Mouse (Mus musculus): ENCODE measurements around the gene Mfsd8.
A peak's percentile ranks its signal among the peaks of the same experiment; 100 is the strongest.
"Not testable (repeated sequence)": the region's sequence is repeated elsewhere in the genome, so short reads cannot be mapped to it uniquely, and the experiment has no call there.

Mfsd8 gene

DNA sequence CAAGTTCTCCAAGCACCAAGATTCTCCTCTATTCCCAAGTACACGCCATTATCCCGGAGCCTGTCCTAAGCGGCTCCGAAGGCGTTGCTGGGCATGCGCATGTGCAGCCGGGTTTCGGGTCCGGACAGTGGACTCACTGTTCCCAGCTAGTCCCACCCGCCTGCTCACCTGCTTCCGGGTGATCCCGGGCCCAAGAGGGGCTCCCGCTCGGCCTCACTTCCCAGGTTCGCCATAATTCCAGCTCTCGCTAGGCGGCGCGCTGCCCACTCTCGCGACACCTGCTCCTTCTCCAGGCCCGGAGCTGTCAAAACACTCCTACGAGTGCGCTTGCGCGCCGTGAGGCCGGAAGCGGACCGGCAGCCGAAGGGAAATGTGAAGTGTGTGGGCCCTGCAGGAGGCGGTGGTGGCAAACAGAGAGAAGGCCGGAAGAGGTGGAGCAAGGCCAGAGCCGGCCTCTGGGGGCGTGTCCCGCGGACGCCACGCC, at the start of gene Mfsd8:
Gene Mfsd8 (minus strand): TSS at position 414 of the 484 bp plus-strand sequence.
- ATAC-seq (ENCODE audit: insufficient number of reproducible peaks, low FRiP score, low TSS enrichment): peak; percentile 97

DNA sequence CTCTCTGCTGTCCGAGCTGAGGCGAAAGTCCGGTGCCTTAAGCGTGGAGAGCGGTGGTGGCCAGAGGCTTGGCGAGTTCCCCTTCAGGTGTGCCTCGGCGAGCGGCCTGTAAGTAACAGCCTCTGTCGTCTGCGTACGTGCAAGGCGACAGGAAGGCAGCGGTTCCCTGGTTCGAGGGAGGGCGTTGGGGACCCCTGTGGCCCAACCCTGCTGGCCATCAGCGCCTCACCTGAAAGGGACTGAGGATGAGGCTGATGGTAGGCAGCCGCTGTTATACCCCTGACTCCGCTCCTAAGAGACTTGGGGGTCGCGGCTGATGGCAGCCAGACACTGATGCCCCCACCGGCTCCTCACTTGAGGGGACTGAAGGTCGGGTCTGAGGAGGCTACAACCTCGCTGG, 47.6 kb upstream of the Mfsd8 start:
- ATAC-seq (ENCODE audit: insufficient number of reproducible peaks, low FRiP score, low TSS enrichment): peak; percentile 86; the same call in 1 of the 2 replicates

GRCm38 (mm10) chr3:40893816-40894258, 47.2 kb upstream of the Mfsd8 start:
- ATAC-seq (ENCODE audit: insufficient number of reproducible peaks, low FRiP score, low TSS enrichment): peak; percentile 97

GRCm38 (mm10) chr3:40853123-40853738, 6.5 kb upstream of the Mfsd8 start:
- ATAC-seq (ENCODE audit: insufficient number of reproducible peaks, low FRiP score, low TSS enrichment): not testable (repeated sequence)

- ATAC-seq (ENCODE audit: insufficient number of reproducible peaks, low FRiP score, low TSS enrichment): not testable (repeated sequence)
Observed at GRCm38 (mm10) chr3:40847936-40848335, 1.2 kb upstream of the Mfsd8 start.

GRCm38 (mm10) chr3:40847018-40847417, 332 bp upstream of the Mfsd8 start:
- peak; percentile 77 for ATAC-seq (ENCODE audit: insufficient number of reproducible peaks, low FRiP score, low TSS enrichment)

- ATAC-seq (ENCODE audit: insufficient number of reproducible peaks, low FRiP score, low TSS enrichment): not testable (repeated sequence)
Observed at GRCm38 (mm10) chr3:40846957-40847017, 101 bp upstream of the Mfsd8 start, which contains the start of gene Abhd18. Gene Abhd18, plus strand, starts transcription at chr3:40846970.

DNA sequence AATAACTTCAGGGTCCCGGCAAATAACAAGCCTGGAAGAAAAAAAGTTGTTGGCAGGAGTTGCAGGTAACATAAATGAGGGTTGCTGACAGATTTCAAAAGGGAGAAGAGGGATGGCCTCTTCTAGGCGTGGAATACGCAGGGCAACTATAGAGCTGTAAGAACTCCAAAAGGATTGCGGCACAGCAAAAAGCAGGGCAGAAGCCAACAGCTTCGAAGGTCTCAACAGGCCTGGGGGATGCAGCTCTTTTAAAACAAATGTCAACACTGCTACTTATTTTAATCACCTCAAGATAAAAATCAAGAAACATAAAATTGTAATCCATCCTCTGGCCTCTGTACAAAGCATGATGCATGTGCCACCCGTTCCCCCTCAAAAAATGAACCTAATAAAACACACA, 1.2 kb downstream of the Mfsd8 start:
- ATAC-seq (ENCODE audit: insufficient number of reproducible peaks, low FRiP score, low TSS enrichment): not testable (repeated sequence)

GRCm38 (mm10) chr3:40813275-40813674, 33.4 kb downstream of the Mfsd8 start:
- ATAC-seq (ENCODE audit: insufficient number of reproducible peaks, low FRiP score, low TSS enrichment): no peak

GRCm38 (mm10) chr3:40809894-40810293, 36.8 kb downstream of the Mfsd8 start:
- ATAC-seq (ENCODE audit: insufficient number of reproducible peaks, low FRiP score, low TSS enrichment): no peak

- ATAC-seq (ENCODE audit: insufficient number of reproducible peaks, low FRiP score, low TSS enrichment): no peak
Observed at GRCm38 (mm10) chr3:40808686-40809085, 38.0 kb downstream of the Mfsd8 start.

GRCm38 (mm10) chr3:40806871-40807270, 39.8 kb downstream of the Mfsd8 start:
- no peak for ATAC-seq (ENCODE audit: insufficient number of reproducible peaks, low FRiP score, low TSS enrichment)

DNA sequence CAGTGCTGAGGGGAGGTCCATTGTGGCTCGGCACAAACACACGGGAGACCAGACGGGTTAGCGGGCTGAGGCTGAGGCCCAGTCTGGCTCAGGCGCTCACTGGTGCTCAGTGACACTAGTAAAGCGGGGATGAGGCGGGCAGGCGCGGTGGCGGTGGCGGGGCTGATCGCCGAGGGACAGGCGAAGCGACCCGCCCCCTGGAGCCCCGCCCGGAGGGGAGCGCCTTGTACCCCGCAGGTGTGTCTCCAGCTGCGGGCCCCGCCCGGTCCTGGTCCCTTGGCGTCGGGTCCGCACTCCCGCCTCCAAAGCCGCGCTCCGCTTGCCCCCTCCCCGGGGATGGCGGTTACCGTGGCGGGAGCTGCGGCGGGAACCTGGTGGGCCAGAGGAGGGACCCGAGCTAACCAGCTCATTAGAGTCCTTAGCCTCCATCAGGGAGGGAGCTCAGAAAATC, 46.3 kb downstream of the Mfsd8 start:
- no peak; the same call in 1 of the 2 replicates for ATAC-seq (ENCODE audit: insufficient number of reproducible peaks, low FRiP score, low TSS enrichment)

DNA sequence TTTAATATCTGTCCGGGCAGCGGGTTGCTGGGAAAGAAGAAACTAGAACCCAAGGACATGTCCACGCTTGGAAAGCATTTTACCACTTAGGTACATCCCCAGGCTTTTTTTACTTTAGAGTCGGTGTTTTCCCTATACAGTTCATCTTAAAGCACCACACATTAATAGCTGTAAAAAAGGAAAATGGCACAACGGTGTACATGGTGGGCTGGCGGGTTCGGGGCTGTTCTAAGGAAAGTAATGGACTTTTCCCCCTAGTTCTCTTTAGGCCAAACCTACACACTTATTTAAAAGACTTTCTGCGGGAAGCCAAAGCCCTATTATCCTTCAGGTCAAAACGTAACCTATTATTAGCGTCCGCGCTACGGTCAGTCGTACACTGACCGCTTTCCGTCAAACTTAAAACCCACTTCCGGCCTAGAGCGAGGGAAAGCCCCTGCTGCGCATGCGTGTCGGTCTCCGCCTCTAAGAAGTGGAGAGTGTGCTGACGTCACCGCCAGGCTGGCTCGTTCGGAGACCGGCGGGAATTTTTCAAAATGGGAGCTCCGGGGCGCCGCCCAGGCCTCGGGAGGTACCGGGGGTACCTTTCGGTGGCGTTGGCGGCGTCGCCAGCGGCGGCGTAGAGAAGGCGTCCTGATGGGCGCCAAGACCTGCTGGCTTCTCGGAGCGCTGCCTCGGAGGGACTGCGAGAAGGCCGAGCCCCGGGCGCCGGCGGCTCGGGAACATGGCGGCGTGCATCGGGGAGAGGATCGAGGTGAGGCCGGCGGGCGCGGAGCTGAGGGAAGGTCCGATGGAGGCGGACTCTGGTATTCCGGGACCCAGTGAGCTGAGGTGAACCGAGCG, 46.9 kb downstream of the Mfsd8 start, which contains the start of gene Plk4:
Gene Plk4 (plus strand): TSS at position 490 of the 843 bp plus-strand sequence.
- peak; percentile 91 for ATAC-seq (ENCODE audit: insufficient number of reproducible peaks, low FRiP score, low TSS enrichment)

DNA sequence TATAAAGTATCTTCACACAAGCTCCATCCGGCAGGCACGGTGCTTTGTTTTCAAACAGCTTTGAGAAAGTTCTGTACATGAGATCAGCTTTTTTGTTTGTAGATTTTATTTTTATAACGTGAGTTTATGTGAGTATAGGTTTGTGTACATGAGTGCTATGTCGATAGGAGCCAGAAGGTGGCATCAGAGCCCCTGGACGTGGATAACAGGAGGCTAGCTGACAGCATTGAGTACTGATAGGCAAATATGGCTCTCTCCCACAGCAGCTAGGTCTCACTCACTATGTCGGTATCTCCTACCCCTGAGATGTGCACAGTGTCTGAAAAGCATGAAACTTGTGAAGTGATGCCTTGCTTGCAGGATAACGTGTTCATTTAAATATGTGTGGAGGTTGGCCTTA, 48.2 kb downstream of the Mfsd8 start:
- ATAC-seq (ENCODE audit: insufficient number of reproducible peaks, low FRiP score, low TSS enrichment): no peak

GRCm38 (mm10) chr3:40798054-40798453, 48.6 kb downstream of the Mfsd8 start:
- ATAC-seq (ENCODE audit: insufficient number of reproducible peaks, low FRiP score, low TSS enrichment): no peak

GRCm38 (mm10) chr3:40793783-40794182, 52.9 kb downstream of the Mfsd8 start:
- ATAC-seq (ENCODE audit: insufficient number of reproducible peaks, low FRiP score, low TSS enrichment): no peak

Measured in cerebellum, adult (tissue).